Mouse (Mus musculus) adrenal gland, postnatal 14 days (tissue): ENCODE data around the gene Gdpd1. TPM values are rescaled to one million over a fixed set of nuclear protein-coding genes. Genes with fewer than 3 reads are reported as not detected.

Source experiments
- DNase-seq: peaks from one replicate; pipeline ENCODE4 v3.0.0; 2021; ENCODE audit warnings: mixed read lengths
- microRNA-seq, 2 experiments: library from miRNA; unstranded; fragments of <30 nt; microRNA quantifications; one replicate each; pipeline ENCODE4 v1.2.0; 2021
- total RNA-seq: library from RNA; stranded (reverse); gene quantifications from 2 replicates; pipeline ENCODE4 v1.2.3, GENCODE M21; 2021

Gdpd1 gene
- total RNA-seq, 1 experiment from 2014 or later = 5.3 TPM

DNA sequence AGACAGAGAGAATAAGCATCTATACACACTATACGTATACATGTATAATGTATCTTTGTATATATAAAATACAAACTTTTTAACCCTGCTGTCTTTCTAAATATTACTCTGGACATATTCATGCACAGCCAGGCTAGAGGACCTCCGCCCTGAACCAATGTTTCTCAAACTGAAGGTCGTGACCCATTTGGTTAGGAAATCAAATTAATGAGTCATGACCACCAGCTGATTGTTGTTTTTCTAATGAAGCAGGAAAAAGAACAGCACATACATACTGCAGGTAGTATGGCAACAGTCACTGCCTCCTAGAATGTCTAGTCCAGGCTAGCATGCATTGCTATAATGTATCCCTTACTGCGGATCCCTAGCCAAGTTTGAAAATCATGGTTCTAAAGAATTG, 82.6 kb downstream of the Gdpd1 start:
- DNase-seq = no peak

DNA sequence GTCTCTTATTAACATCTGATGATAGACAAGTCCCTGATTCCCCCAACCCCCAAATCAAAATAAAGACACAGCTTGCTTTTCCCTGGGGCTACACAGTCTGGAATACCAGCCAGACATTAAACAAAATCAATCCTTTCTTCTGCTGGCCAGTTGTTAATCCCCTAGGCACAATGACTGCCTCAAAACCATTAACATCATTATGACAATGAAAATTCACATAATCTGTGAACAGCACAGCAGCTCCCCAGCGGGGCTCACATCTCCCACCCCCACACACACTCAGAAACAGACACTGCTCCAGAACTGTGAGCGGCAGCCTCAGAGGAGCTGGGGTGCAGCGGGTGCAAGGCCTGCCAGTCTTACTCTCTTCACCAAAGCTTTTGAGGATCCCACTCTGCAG, 83.6 kb downstream of the Gdpd1 start:
- DNase-seq = no peak

GRCm38 (mm10) chr11:86984990-86985389, 88.9 kb downstream of the Gdpd1 start:
- no peak for DNase-seq

Small RNA genes lying within 50 kb of the gene (microRNA-seq; reads per million reads assigned to microRNA genes)
- gene Mir301 = 1,192 to 3,327 reads per million in 2 experiments

Other genes starting within 250 kb of the Gdpd1 start
- 20.0 and 22.1 TPM in 2 replicates for gene Ypel2, start 80.4 kb downstream of the Gdpd1 start, total RNA-seq
- gene Smg8, start 12.7 kb upstream of the Gdpd1 start, total RNA-seq = 16.2 and 18.3 TPM in 2 replicates
- gene Prr11, start 34.6 kb upstream of the Gdpd1 start, total RNA-seq = 5.4 and 6.2 TPM in 2 replicates
- 10.4 and 11.0 TPM in 2 replicates for gene Ska2, start 35.2 kb upstream of the Gdpd1 start, total RNA-seq
- 18.0 and 19.0 TPM in 2 replicates for gene Trim37, start 53.0 kb upstream of the Gdpd1 start, total RNA-seq